Mouse (Mus musculus): Measurements from ENCODE around the gene Sema3b.

DNA sequence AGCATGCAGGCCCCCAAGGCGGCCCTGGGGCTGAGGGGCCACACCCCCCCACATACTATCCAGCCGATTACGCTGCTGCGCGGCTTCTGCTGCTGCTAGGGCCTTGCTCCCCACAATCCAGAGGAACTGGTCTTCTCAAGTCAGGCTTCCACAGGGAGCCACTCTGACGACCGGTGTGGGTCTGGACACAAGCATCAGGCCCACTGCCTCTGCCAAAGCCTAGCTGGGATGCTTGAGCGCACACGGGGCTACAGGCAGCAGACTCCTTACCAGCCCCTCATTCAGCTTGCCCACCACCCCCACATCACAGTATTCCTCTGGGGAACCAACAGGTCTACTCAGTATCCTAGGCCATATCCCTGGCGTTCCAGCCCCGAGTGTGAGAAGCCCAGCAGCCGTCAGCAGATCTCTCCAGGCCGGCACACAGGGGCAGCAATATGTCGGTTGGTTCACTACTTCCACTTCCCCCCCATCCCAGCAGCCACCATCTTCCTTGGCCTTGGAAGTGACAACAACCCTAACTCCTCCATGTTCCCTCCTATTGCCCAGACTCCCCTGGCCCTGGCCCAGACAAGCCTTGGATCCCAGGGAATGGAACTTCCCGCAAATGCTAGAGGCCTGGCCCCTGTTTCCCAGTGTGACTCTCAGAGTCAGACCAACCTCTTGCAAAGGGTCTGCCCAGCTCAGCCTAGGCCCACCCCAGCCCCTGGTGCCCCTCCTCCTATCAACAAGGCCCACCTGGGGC, 24.8 kb upstream of the Sema3b start:
- no peak for TF ChIP-seq CTCF (IDR thresholded peaks at IDR 0.05; ENCODE audit: borderline replicate concordance, insufficient read depth, low read length)
- peak; percentile 40; the same call in 1 of the 2 replicates for TF ChIP-seq POLR2A (IDR thresholded peaks at IDR 0.05; ENCODE audit: low read depth, low read length)
